Mouse (Mus musculus) T-cell, adult 2 months (primary cell): Measurements from ENCODE around the gene Ccdc82.

Experiments used
- DNase-seq: peaks from one replicate; pipeline ENCODE4 v3.0.0; 2022; ENCODE audit warnings: low spot score

Gene Ccdc82

DNA sequence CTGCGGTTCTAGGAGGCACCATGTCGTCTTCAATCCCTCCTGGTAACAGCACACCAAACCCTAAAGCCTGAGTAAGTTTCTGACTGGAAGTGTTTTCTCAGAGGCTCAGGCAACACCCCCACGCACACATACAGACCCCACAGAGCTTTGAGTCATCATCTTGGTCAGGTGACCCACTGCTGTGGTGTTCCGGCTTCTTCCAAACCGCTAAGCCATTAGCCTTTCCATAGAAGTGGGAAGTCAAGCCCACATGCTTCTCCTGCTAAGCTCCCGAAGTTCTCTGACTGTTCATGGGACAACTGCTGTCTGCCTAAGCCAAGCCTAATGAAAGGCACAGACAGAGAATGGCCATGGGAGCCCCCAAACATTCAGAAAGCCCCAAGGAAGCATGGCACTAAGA is 52.4 kb downstream of the Ccdc82 start:
- DNase-seq, result peak; percentile 22

DNA sequence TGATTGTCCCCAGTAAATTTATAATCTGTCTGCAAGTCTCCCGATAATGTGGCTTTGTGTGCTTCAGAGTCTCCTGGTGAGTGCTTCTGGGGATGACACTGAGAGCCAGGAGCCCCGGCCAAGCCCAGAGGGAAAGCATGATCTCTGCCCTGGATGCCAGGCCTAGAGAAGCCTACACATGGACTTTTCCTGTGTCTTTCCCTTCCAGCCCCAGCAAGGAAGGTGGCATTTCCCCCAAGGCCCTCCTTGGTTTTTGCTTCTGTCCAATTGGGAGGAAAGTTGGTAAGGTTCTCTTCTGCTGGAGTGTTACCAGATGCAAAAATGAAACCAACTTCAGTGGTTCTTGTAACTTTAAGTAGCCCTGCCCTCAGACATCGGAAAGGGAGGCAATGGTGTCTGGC is 53.3 kb downstream of the Ccdc82 start:
- peak; percentile 24 for DNase-seq

GRCm38 (mm10) chr9:13300891-13301782 is 54.4 kb downstream of the Ccdc82 start:
- DNase-seq, result peak; percentile 43

- no peak for DNase-seq
Observed at GRCm38 (mm10) chr9:13302183-13302825, 55.5 kb downstream of the Ccdc82 start.

GRCm38 (mm10) chr9:13303099-13303771 is 56.5 kb downstream of the Ccdc82 start:
- no peak for DNase-seq

DNA sequence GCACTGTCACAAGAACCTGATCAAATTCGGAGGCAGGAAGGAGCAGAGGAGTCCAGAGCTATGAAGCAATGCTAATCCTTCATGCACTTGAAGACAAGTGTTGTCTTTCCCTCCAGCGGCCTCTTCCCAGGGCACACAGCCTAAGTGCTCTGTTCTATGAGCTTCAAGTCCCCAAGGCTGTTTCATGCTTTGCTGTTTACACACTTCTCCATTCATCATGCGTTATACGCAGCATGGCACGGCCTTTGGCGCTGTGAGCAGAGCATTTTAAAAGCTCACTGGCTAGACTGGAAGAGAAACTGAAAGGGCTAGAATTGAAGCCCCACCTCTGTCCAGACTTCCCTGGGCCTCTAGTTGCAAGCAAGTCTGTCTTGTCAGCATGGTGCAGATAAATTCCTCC is 57.2 kb downstream of the Ccdc82 start:
- no peak for DNase-seq

GRCm38 (mm10) chr9:13306471-13306870 is 59.7 kb downstream of the Ccdc82 start:
- no peak for DNase-seq

DNA sequence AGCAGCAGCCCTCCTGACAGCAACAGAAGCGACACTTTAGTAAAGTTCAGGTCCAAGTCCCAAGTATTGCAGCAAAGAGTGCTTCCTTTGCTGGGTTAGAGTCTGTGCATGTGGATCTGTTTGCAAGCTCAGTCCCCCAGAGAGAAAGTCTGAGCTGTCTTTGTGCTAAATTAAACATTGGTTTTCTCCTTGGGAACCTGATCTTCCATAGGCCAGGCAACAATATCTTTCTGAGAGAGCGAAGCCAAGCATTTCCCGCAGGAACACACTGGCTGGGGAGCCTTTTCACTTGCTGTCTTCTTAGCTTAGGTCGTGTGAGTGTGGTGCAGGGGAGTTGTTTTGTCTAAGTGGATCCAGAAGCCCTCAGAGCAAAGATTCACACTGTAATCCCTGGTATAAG is 60.5 kb downstream of the Ccdc82 start:
- no peak for DNase-seq

DNA sequence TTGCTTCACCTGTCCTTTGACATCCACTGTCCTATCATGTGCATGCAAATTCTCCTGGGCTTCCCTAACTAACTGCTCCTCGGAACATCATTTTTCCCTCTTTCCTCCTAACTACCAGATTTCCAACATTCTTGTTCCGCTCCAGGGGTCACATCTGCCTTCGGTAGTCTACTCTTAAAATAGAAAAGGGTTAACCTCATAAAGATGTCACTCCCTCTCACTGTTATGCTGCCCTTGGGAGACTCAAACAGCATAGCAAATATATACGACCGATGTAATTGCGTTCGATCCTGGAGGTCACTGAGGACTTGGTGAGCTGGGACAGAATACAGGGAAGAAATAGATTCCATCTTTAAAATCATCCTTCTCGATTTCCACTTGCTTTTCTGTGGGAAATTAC is 62.0 kb downstream of the Ccdc82 start:
- no peak for DNase-seq

GRCm38 (mm10) chr9:13309807-13310206 is 63.1 kb downstream of the Ccdc82 start:
- DNase-seq, result no peak

DNA sequence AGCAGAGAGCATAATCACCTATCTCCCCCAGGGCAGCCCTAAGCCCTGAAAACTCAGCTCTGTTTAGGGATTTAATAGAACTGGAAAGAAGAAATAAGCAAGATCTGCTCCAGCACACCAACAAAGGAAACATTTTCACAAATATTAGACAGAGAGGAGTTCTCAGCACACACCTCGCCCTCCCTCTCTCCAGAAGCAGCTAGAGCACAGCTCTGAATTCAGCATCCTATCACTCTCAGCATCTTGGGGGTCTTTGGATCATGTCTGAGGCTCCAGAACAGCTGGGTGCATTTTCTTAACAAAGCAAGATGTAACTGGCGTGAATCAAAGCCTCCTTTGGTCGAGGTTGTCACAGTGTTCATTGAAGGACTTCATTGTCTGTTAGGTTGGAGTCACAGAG is 63.5 kb downstream of the Ccdc82 start:
- no peak for DNase-seq

DNA sequence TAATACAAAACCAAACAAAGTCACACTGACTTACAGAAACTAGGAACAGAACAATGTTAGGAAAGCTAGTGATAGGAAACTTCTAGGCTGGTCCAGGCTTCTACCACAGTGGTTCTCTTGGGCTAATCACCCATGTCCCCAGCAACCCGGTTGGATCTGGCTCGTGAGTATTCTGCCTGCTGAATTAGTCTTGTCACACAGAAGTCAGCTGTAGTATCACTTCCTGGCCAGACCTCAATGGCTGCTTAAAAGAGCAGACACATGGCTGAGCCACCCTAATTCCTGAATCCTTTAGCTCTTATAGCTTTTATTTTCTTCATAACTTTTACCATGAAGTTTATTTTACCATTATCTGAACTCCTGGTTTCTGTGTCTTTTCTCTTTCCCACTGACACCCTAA is 64.3 kb downstream of the Ccdc82 start:
- peak; percentile 14 for DNase-seq

- no peak for DNase-seq
Observed at GRCm38 (mm10) chr9:13313923-13314322, 67.2 kb downstream of the Ccdc82 start.

- DNase-seq, result no peak
Observed at GRCm38 (mm10) chr9:13314577-13315004, 67.8 kb downstream of the Ccdc82 start.

- DNase-seq, result no peak
Observed at GRCm38 (mm10) chr9:13315393-13315792, 68.6 kb downstream of the Ccdc82 start.

GRCm38 (mm10) chr9:13319566-13319965 is 72.8 kb downstream of the Ccdc82 start:
- DNase-seq, result no peak

- no peak for DNase-seq
Observed at GRCm38 (mm10) chr9:13320800-13321364, 74.1 kb downstream of the Ccdc82 start.

GRCm38 (mm10) chr9:13323074-13323473 is 76.3 kb downstream of the Ccdc82 start:
- DNase-seq, result peak; percentile 43

DNA sequence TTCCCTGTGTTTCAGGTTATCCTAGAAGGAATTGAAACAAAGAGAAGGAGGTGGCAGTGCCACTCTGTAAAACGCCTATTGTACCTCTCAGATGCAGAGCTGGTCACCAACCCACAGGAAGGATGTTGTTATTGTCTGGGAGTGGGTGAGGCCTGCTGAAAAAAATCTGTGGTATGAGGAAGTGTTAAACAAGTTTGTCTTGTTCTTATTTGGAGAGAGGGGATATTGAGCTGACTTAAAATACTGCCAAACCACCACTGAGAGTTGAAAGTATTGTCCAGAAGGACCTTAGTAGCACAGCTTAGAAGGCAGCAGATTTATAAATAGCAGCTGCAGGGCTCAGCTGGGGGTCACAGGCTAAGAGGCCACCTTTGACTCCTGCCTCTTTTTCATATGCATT is 76.9 kb downstream of the Ccdc82 start:
- DNase-seq, result peak; percentile 74
